Mouse (Mus musculus): ENCODE results near the gene Islr.

DNA sequence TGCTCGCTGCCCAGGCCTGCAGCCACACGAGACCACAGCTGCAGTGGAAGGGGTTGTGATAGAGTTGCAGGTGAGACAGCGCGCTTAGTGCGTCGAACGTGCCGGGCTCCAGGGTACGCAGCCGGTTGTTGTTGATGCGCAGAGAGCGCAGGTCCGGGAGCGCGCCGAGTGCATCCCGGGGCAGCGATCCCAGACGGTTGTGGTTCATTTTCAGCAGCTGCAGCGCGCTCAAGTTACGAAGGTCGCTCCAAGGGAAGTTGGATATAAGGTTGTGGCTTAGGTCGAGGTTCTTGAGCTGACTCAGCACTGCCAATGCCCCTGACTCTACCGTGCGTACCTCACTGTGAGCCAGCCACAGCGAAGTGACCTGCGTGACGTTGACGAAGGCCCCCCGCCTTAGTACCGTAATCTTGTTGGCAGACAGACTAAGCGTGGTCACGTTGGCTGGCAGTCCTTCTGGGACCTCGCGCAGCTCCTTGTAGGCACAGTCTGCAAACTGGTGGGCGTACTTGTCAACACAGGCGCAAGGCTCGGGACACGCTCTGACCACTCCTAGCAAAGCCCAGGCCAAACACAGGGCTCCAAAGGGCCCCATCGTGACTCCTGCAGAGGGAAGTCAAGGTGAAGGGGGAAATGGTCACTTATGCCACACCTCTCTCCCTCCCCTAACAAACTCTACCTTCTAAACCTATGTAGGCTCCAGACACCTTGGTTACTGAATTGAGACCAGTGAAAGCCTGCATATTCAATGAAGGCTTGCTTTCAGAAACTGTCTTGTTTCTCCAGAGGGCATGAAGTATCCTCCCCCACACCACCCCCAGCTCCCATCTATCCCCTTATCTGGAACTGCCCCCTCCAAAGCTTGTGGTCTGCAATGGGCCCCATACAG lies 4.5 kb downstream of the Islr start:
- TF ChIP-seq POLR2A (IDR thresholded peaks at IDR 0.05; ENCODE audit: low read depth, low read length) (no peak), CTCF (IDR thresholded peaks at IDR 0.05; ENCODE audit: borderline replicate concordance, insufficient read depth, low read length) (no peak)

Data from embryonic fibroblast, embryonic 13.5 days (primary cell).